Mouse (Mus musculus): Measurements from ENCODE around the gene Cep85l.

GRCm38 (mm10) chr10:53347787-53348755 is 31.7 kb downstream of the Cep85l start:
- TF ChIP-seq CTCF (IDR thresholded peaks at IDR 0.05; ENCODE audit: extremely low read depth, insufficient read depth, low read length) (peak; percentile 74), POLR2A (IDR thresholded peaks at IDR 0.05; ENCODE audit: extremely low read depth, insufficient read depth, low read length) (no peak)

Data from cortical plate, adult 2 months (tissue).